8 mouse cellular contexts compared by ENCODE assay signal in the genomic region with DNA sequence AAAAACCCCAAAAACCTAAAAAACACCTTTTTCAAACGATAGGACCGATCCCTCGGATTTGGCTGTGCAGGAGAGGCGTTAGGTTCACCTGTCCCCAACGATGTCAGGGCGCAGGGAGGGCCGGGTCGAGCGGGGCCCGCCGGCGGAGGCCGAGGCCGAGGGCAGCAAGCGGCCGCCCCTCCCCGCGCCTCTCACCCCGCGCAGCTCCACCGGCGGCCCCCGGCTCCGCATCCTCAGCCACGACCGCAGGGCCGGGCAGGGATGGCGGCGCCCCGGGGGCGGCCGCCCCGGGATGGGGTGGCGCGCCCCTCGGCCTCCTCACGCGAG. TPM values are rescaled to one million over a fixed set of nuclear protein-coding genes. Genes with fewer than 3 reads are reported as not detected.
A peak's percentile ranks its signal among the peaks of the same experiment; 100 is the strongest.
DNase-seq lines count a peak whose midpoint lies in the region; ATAC-seq and TF ChIP-seq lines count a peak whose summit lies in the region.

No protein-coding gene starts in this region.

- H3K9me3 ChIP-seq in heart, embryonic 14.5 days (ENCODE audit: control insufficient read depth, low read length) = no peaks in the 10 kb centered on the region
- no peaks in the 10 kb centered on the region for H3K9me3 ChIP-seq in MEL (replicated peaks; ENCODE audit: insufficient read depth, low read length)
- H3K9me3 ChIP-seq in hindbrain, embryonic 11.5 days (ENCODE audit: control insufficient read depth, low read length) = no peaks in the 10 kb centered on the region
- H3K9me3 ChIP-seq in midbrain, embryonic 10.5 days (replicated peaks) = no peaks in the 10 kb centered on the region

- H3K4me2 ChIP-seq in heart, embryonic 14.5 days (ENCODE audit: low read length) = peak overlapping the region; percentile 100
- peak overlapping the region; percentile 100 for H3K4me2 ChIP-seq in hindbrain, embryonic 11.5 days (replicated peaks; ENCODE audit: low read depth, low read length)

- ATAC-seq in heart, embryonic 14.5 days (ENCODE audit: insufficient number of reproducible peaks, insufficient read depth, low FRiP score, low read depth) = peak; percentile 73
- no peak; the same call in 1 of the 2 replicates for ATAC-seq in hindbrain, embryonic 11.5 days (ENCODE audit: low FRiP score)
- no peak for ATAC-seq in activated CD4-positive, CD25-positive, alpha-beta regulatory T cell, adult 4 months

- peaks cover 10% of the 10 kb centered on the region for H3K79me2 ChIP-seq in MEL (ENCODE audit: control insufficient read depth, insufficient read depth, low read length, poor library complexity)

- peak overlapping the region; percentile 87 for H3K9ac ChIP-seq in heart, embryonic 14.5 days (ENCODE audit: low read length)
- H3K9ac ChIP-seq in MEL (ENCODE audit: control insufficient read depth, low read depth, low read length, poor library complexity, severe bottlenecking) = peak overlapping the region; percentile 99
- H3K9ac ChIP-seq in hindbrain, embryonic 11.5 days (ENCODE audit: low read depth, low read length) = peak overlapping the region; percentile 85

- TF ChIP-seq POLR2A in MEL (IDR thresholded peaks at IDR 0.05; ENCODE audit: control insufficient read depth in 1 of 2, insufficient read depth in 1 of 2, low read depth in 1 of 2, low read length in 2 of 2, poor library complexity in 1 of 2) = 0 out of 4 replicates have a peak, but pooled peaks of 1 of the 2 experiments have one; percentile 13

- no peak for TF ChIP-seq CTCF in MEL (IDR thresholded peaks at IDR 0.05 in 2 of 3, conservative IDR thresholded peaks at IDR 0.05 in 1 of 3; ENCODE audit: control insufficient read depth in 1 of 3, insufficient read depth in 1 of 3, low read depth in 2 of 3, low read length in 3 of 3, poor library complexity in 1 of 3, severe bottlenecking in 1 of 3)

- WGBS in heart, embryonic 14.5 days = 0% methylated on average over 36 of the region's 38 CpGs
- WGBS in hindbrain, embryonic 11.5 days = under 1% methylated on average over 35 of the region's 38 CpGs
- WGBS in midbrain, embryonic 10.5 days = under 1% methylated on average over 37 of the region's 38 CpGs

- peaks cover 11% of the 10 kb centered on the region; the same call in 1 of the 2 replicates for H3K36me3 ChIP-seq in heart, embryonic 14.5 days (ENCODE audit: control insufficient read depth, insufficient read depth, low read length)
- H3K36me3 ChIP-seq in MEL (ENCODE audit: control insufficient read depth in 1 of 2, insufficient read depth in 2 of 2, low read length in 2 of 2) = peaks cover 0 to 13% of the 10 kb centered on the region in 2 experiments; a peak in 2 of 4 replicates
- no peaks in the 10 kb centered on the region for H3K36me3 ChIP-seq in hindbrain, embryonic 11.5 days (ENCODE audit: control insufficient read depth, insufficient read depth, low read length)
- peaks cover 27% of the 10 kb centered on the region for H3K36me3 ChIP-seq in midbrain, embryonic 10.5 days

- no peaks in the 10 kb centered on the region for H3K27me3 ChIP-seq in heart, embryonic 14.5 days (ENCODE audit: control insufficient read depth, insufficient read depth, low read length)
- H3K27me3 ChIP-seq in MEL (ENCODE audit: control insufficient read depth in 1 of 2, insufficient read depth in 2 of 2, low read length in 2 of 2) = no peaks in the 10 kb centered on the region
- no peaks in the 10 kb centered on the region for H3K27me3 ChIP-seq in hindbrain, embryonic 11.5 days (ENCODE audit: control insufficient read depth, insufficient read depth, low read length)
- H3K27me3 ChIP-seq in midbrain, embryonic 10.5 days (ENCODE audit: low read depth, poor library complexity, severe bottlenecking) = no peaks in the 10 kb centered on the region

- peaks cover 11 to 14% of the 10 kb centered on the region in 2 experiments; a peak in 3 of 4 replicates for H3K4me1 ChIP-seq in heart, embryonic 14.5 days (ENCODE audit: control insufficient read depth in 2 of 2, insufficient read depth in 2 of 2, low read length in 2 of 2)
- H3K4me1 ChIP-seq in MEL (ENCODE audit: control insufficient read depth in 1 of 2, insufficient read depth in 2 of 2, low read length in 2 of 2) = peaks cover 2 to 21% of the 10 kb centered on the region in 2 experiments; a peak in 3 of 4 replicates
- H3K4me1 ChIP-seq in hindbrain, embryonic 11.5 days (replicated peaks; ENCODE audit: control insufficient read depth, insufficient read depth, low read length) = peaks cover 4% of the 10 kb centered on the region; the same call in 1 of the 2 replicates
- peaks cover 32% of the 10 kb centered on the region for H3K4me1 ChIP-seq in midbrain, embryonic 10.5 days

- TF ChIP-seq RAD21 in MEL (IDR thresholded peaks at IDR 0.05; ENCODE audit: low read depth, low read length) = no peak

- no peak for TF ChIP-seq EP300 in MEL (IDR thresholded peaks at IDR 0.05; ENCODE audit: low read depth in 1 of 2, low read length in 2 of 2)

- DNase-seq in heart, adult 18-20 months = no peak
- no peak for DNase-seq in MEL (ENCODE audit: low read depth, low spot score)
- no peak for DNase-seq in hindbrain, embryonic 11.5 days (ENCODE audit: low spot score)
- DNase-seq in midbrain, embryonic 10.5 days (ENCODE audit: low spot score) = no peak
- DNase-seq in thymus, postnatal 0 days (ENCODE audit: low spot score) = no peak
- no peak for DNase-seq in spleen, adult 12 weeks (ENCODE audit: low spot score)

- H3K27ac ChIP-seq in heart, embryonic 14.5 days (replicated peaks in 1 of 2; ENCODE audit: control insufficient read depth in 1 of 2, insufficient read depth in 1 of 2, low read depth in 2 of 2, low read length in 2 of 2) = peak overlapping the region in 1 of 2 experiments; percentile 87; a peak in 1 of 4 replicates
- peak overlapping the region; percentile 10; the same call in 1 of the 2 replicates for H3K27ac ChIP-seq in MEL (ENCODE audit: control insufficient read depth, low read depth, low read length)
- peak overlapping the region; percentile 88 for H3K27ac ChIP-seq in hindbrain, embryonic 11.5 days (ENCODE audit: low read depth, low read length)
- H3K27ac ChIP-seq in midbrain, embryonic 10.5 days (replicated peaks) = peak overlapping the region; percentile 96

- H3K4me3 ChIP-seq in heart, embryonic 14.5 days (ENCODE audit: control insufficient read depth in 1 of 2, insufficient read depth in 1 of 2, low read depth in 1 of 2, low read length in 2 of 2) = peak overlapping the region; percentile 82 to 86
- H3K4me3 ChIP-seq in MEL (ENCODE audit: control insufficient read depth in 1 of 2, insufficient read depth in 1 of 2, low read depth in 2 of 2, low read length in 2 of 2) = peak overlapping the region; percentile 71 to 99
- H3K4me3 ChIP-seq in hindbrain, embryonic 11.5 days (ENCODE audit: low read depth, low read length) = peak overlapping the region; percentile 92
- H3K4me3 ChIP-seq in midbrain, embryonic 10.5 days = peak overlapping the region; percentile 99

RNA-seq across cellular contexts. Expression of a gene that starts 0.2 kb away (rescaled TPM):
- 3.8 and 4.3 TPM in 2 replicates for polyA plus RNA-seq in heart, embryonic 14.5 days (2014; fragmentation: Nextera tagmentation; extraction: Ambion mirVana)
- 10 to 100 TPM; 19.1 to 21.7 TPM for total RNA-seq in heart, adult 18-20 months (2021)
- total RNA-seq in MEL (2012; rRNA removed) = 22.0 and 24.8 TPM in 2 replicates
- polyA plus RNA-seq in MEL (2012; ENCODE audit: insufficient read depth in 1 of 2, insufficient read length in 2 of 2, low read depth in 1 of 2, low replicate concordance in 2 of 2, missing spikeins in 1 of 2) = 10 to 100 TPM in 1 of 2 experiments, not detected in 1; 33.3 TPM
- 6.2 and 8.8 TPM in 2 replicates for polyA plus RNA-seq in hindbrain, embryonic 11.5 days (2014; fragmentation: Nextera tagmentation; extraction: Ambion mirVana)
- polyA plus RNA-seq in midbrain, embryonic 10.5 days (2016; fragmentation: Nextera tagmentation; extraction: Ambion mirVana) = 7.5 and 10.1 TPM in 2 replicates
- 1 to 10 TPM in 1 of 2 experiments, under 1 TPM in 1; 0.61 to 1.2 TPM for polyA plus RNA-seq in activated CD4-positive, CD25-positive, alpha-beta regulatory T cell, adult 4 months (2017; shearing (Covaris generic))
- 5.2 and 7.2 TPM in 2 replicates for polyA plus RNA-seq in thymus, postnatal 0 days (2015; fragmentation: Nextera tagmentation; extraction: Ambion mirVana)

RNA-seq across cellular contexts. Expression of a gene that starts 15.0 kb away (rescaled TPM):
- polyA plus RNA-seq in heart, embryonic 14.5 days (2014; fragmentation: Nextera tagmentation; extraction: Ambion mirVana) = 2.2 and 2.5 TPM in 2 replicates
- under 1 TPM; 0.69 to 0.85 TPM for total RNA-seq in heart, adult 18-20 months (2021)
- total RNA-seq in MEL (2012; rRNA removed) = 1.6 and 1.9 TPM in 2 replicates
- 1 to 10 TPM in 1 of 2 experiments, not detected in 1; 2.3 TPM for polyA plus RNA-seq in MEL (2012; ENCODE audit: insufficient read depth in 1 of 2, insufficient read length in 2 of 2, low read depth in 1 of 2, low replicate concordance in 2 of 2, missing spikeins in 1 of 2)
- polyA plus RNA-seq in hindbrain, embryonic 11.5 days (2014; fragmentation: Nextera tagmentation; extraction: Ambion mirVana) = 7.3 and 8.5 TPM in 2 replicates
- polyA plus RNA-seq in midbrain, embryonic 10.5 days (2016; fragmentation: Nextera tagmentation; extraction: Ambion mirVana) = 6.3 and 7.7 TPM in 2 replicates
- 1 to 10 TPM; 2.1 TPM for polyA plus RNA-seq in activated CD4-positive, CD25-positive, alpha-beta regulatory T cell, adult 4 months (2017; shearing (Covaris generic))
- polyA plus RNA-seq in thymus, postnatal 0 days (2015; fragmentation: Nextera tagmentation; extraction: Ambion mirVana) = 2.8 and 3.5 TPM in 2 replicates

RNA-seq across cellular contexts. Expression of a gene that starts 20.4 kb away (rescaled TPM):
- polyA plus RNA-seq in heart, embryonic 14.5 days (2014; fragmentation: Nextera tagmentation; extraction: Ambion mirVana) = 0.32 TPM in 1 of 2 replicates, not detected in the other
- not detected for total RNA-seq in heart, adult 18-20 months (2021)
- total RNA-seq in MEL (2012; rRNA removed) = 0.13 and 0.19 TPM in 2 replicates
- under 1 TPM in 1 of 2 experiments, not detected in 1; 0.19 TPM for polyA plus RNA-seq in MEL (2012; ENCODE audit: insufficient read depth in 1 of 2, insufficient read length in 2 of 2, low read depth in 1 of 2, low replicate concordance in 2 of 2, missing spikeins in 1 of 2)
- 11.2 and 13.4 TPM in 2 replicates for polyA plus RNA-seq in hindbrain, embryonic 11.5 days (2014; fragmentation: Nextera tagmentation; extraction: Ambion mirVana)
- 2.6 and 5.5 TPM in 2 replicates for polyA plus RNA-seq in midbrain, embryonic 10.5 days (2016; fragmentation: Nextera tagmentation; extraction: Ambion mirVana)
- polyA plus RNA-seq in activated CD4-positive, CD25-positive, alpha-beta regulatory T cell, adult 4 months (2017; shearing (Covaris generic)) = not detected
- not detected in 2 replicates for polyA plus RNA-seq in thymus, postnatal 0 days (2015; fragmentation: Nextera tagmentation; extraction: Ambion mirVana)

RNA-seq across cellular contexts. Expression of a gene that starts 57.0 kb away (rescaled TPM):
- polyA plus RNA-seq in heart, embryonic 14.5 days (2014; fragmentation: Nextera tagmentation; extraction: Ambion mirVana) = 16.9 and 17.9 TPM in 2 replicates
- total RNA-seq in heart, adult 18-20 months (2021) = 1 to 10 TPM; 9.0 to 9.1 TPM
- total RNA-seq in MEL (2012; rRNA removed) = 6.5 and 6.7 TPM in 2 replicates
- 100 to 1,000 TPM in 1 of 2 experiments, 1 to 10 TPM in 1; 4.2 to 137 TPM for polyA plus RNA-seq in MEL (2012; ENCODE audit: insufficient read depth in 1 of 2, insufficient read length in 2 of 2, low read depth in 1 of 2, low replicate concordance in 2 of 2, missing spikeins in 1 of 2)
- 90.6 and 93.9 TPM in 2 replicates for polyA plus RNA-seq in hindbrain, embryonic 11.5 days (2014; fragmentation: Nextera tagmentation; extraction: Ambion mirVana)
- polyA plus RNA-seq in midbrain, embryonic 10.5 days (2016; fragmentation: Nextera tagmentation; extraction: Ambion mirVana) = 62.4 and 80.1 TPM in 2 replicates
- polyA plus RNA-seq in activated CD4-positive, CD25-positive, alpha-beta regulatory T cell, adult 4 months (2017; shearing (Covaris generic)) = 1 to 10 TPM; 7.0 to 8.0 TPM
- 13.5 and 14.8 TPM in 2 replicates for polyA plus RNA-seq in thymus, postnatal 0 days (2015; fragmentation: Nextera tagmentation; extraction: Ambion mirVana)
